Mouse (Mus musculus) effector memory CD4-positive, alpha-beta T cell, adult 5 months (primary cell): ENCODE measurements around the gene 2310061N02Rik. TPM values are rescaled to one million over a fixed set of nuclear protein-coding genes. Genes with fewer than 3 reads are reported as not detected.

Experiments used
- polyA plus RNA-seq: library from polyadenylated mRNA; unstranded; fragments of 100-300 nt; shearing (Covaris generic); gene quantifications from one replicate; pipeline ENCODE4 v1.2.1, GENCODE M21; 2017

2310061N02Rik gene
- not detected for polyA plus RNA-seq

DNA sequence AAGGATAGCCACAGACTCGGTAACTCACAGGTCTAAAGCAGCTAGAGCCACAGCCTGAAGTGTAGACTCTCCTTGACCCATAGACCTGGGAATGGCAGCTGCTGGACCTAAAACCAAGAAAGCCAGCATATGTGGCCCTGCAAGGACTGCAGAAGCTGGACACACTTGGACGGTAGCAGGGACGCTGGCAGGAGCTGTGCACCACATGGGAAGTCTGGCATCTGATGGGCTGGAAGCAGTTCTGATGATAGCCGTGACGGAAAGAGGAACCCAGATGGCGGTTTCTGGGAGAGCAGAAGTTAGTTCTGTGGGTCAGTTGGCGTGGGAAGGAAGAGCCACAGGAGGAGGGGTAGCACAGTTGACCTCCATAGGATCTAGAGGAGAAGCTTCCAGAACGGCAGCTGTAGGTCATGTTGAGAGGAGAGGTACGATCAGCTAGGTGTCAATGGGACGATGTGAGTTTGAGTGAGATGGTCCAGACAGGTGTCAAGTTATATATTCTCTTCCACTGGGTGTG is at the start of gene 2310061N02Rik:
Gene 2310061N02Rik (minus strand): TSS at position 467 of the 517 bp plus-strand sequence.

DNA sequence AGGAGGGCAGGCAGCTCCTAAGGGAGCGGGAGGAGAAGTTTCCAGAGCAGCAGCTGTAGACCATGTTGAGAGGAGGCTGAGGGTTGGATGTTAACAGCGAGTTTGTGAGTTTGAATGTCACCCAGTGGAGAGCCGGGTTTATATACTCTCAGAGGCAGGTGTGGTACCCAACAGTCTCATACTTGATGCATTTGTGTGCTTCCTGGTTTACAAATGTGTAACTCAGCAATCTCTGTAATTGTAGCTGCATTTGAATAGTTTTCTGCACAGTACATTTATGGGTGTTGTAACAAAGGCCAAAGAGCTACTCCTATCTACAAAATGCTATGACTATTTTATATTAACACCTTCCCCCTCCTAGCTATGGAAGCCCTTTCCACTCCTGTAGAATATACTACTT is 43.8 kb upstream of the 2310061N02Rik start, which contains the start of gene Krtap13:
Gene Krtap13 (minus strand): TSS at position 101 of the 400 bp plus-strand sequence.

DNA sequence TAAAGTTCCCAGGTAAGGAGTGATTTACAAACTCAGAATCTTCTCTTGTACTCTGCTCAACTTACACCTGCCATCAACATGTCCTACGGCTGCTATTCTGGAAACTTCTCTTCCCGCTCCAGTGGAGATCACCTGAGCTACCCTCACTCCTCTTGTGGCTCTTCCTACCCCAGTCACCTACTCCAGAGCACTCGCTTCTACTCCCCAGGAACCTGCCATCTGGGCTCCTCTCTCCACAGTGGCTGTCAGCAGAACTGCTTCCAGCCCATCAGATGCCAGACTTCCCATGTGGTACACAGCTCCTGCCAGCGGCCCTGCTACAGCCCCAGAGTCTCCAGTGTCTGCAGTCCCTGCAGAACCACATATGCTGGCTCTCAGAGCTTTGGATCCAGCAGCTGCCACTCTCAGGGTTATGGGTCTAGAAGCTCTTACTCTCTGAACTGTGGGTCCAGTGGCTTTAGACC is 21.1 kb upstream of the 2310061N02Rik start, which contains the start of gene Krtap13-1:
Gene Krtap13-1 (plus strand): TSS at position 51 of the 464 bp plus-strand sequence.

DNA sequence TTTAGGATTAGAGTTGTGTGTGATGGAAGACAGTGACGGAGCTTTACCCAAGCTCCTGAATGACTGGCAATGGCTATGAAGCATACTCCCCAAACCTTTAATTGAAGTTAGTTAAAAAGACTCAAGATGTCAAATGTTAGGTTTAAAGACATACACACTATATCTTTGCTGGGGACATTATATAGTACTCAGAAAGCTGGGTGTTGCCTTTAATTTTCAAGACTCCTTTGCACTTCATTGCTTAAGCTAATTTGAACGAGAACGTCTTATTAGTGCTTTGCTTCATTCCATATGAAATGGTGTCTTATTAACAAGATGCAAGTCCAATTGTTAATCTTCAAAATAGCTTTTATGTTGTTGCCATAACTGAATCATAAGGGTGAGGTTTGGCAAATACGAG is 36.2 kb downstream of the 2310061N02Rik start, which contains the start of gene Krtap27-1:
Gene Krtap27-1 (minus strand): TSS at position 101 of the 400 bp plus-strand sequence.

Other genes starting within 250 kb of the 2310061N02Rik start
- not detected for gene Cldn17, start 201.0 kb downstream of the 2310061N02Rik start, polyA plus RNA-seq
- gene Cldn8, start 144.8 kb downstream of the 2310061N02Rik start, polyA plus RNA-seq = 0.16 TPM
- gene Krtap24-1, start 95.7 kb downstream of the 2310061N02Rik start, polyA plus RNA-seq = not detected
- not detected for gene 2310079G19Rik, start 80.3 kb downstream of the 2310061N02Rik start, polyA plus RNA-seq
- gene Krtap26-1, start 60.2 kb downstream of the 2310061N02Rik start, polyA plus RNA-seq = not detected
- gene Krtap27-1, start 36.3 kb downstream of the 2310061N02Rik start, polyA plus RNA-seq = not detected
- not detected for gene Krtap13-1, start 20.9 kb upstream of the 2310061N02Rik start, polyA plus RNA-seq
- gene Krtap13, start 43.7 kb upstream of the 2310061N02Rik start, polyA plus RNA-seq = not detected
- gene 2310034C09Rik, start 50.9 kb upstream of the 2310061N02Rik start, polyA plus RNA-seq = not detected
- gene 2310057N15Rik, start 66.2 kb upstream of the 2310061N02Rik start, polyA plus RNA-seq = not detected
- not detected for gene Gm5965, start 69.9 kb upstream of the 2310061N02Rik start, polyA plus RNA-seq
- not detected for gene Gm20741, start 104.3 kb upstream of the 2310061N02Rik start, polyA plus RNA-seq
- gene Krtap15, start 112.3 kb upstream of the 2310061N02Rik start, polyA plus RNA-seq = not detected
- gene Krtap14, start 118.2 kb upstream of the 2310061N02Rik start, polyA plus RNA-seq = not detected
- not detected for gene Krtap19-1, start 161.4 kb upstream of the 2310061N02Rik start, polyA plus RNA-seq
- not detected for gene Krtap19-2, start 166.3 kb upstream of the 2310061N02Rik start, polyA plus RNA-seq
- gene Krtap19-3, start 170.1 kb upstream of the 2310061N02Rik start, polyA plus RNA-seq = not detected
- gene Krtap19-4, start 177.1 kb upstream of the 2310061N02Rik start, polyA plus RNA-seq = not detected
- not detected for gene Krtap19-5, start 188.5 kb upstream of the 2310061N02Rik start, polyA plus RNA-seq
- gene Krtap19-9b, start 224.3 kb upstream of the 2310061N02Rik start, polyA plus RNA-seq = not detected